Mouse (Mus musculus): ENCODE results near the gene 4930524B15Rik. TPM values are rescaled to one million over a fixed set of nuclear protein-coding genes. Genes with fewer than 3 reads are reported as not detected.
"Not testable (repeated sequence)": the region's sequence is repeated elsewhere in the genome, so short reads cannot be mapped to it uniquely, and the experiment has no call there.

Gene 4930524B15Rik
- not detected in 2 replicates for total RNA-seq (2015; ENCODE audit: low replicate concordance)
- not detected in 2 replicates for total RNA-seq (2017; ENCODE audit: low replicate concordance)

GRCm38 (mm10) chr11:31965256-31966134 lies at the start of gene 4930524B15Rik:
Gene 4930524B15Rik, plus strand, starts transcription at chr11:31965592.
- ATAC-seq (replicated peaks; ENCODE audit: low FRiP score, poor library complexity, severe bottlenecking): no peak

- no peak for ATAC-seq (replicated peaks; ENCODE audit: low FRiP score, poor library complexity, severe bottlenecking)
Observed at GRCm38 (mm10) chr11:31917769-31918168, 47.6 kb upstream of the 4930524B15Rik start.

- no peak for ATAC-seq (replicated peaks; ENCODE audit: low FRiP score, poor library complexity, severe bottlenecking)
Observed at GRCm38 (mm10) chr11:31930051-31930450, 35.3 kb upstream of the 4930524B15Rik start.

- 0 out of 2 replicates have a peak, but pooled peaks have one; percentile 16 for ATAC-seq (replicated peaks; ENCODE audit: low FRiP score, poor library complexity, severe bottlenecking)
Observed at GRCm38 (mm10) chr11:31935652-31936051, 29.7 kb upstream of the 4930524B15Rik start.

DNA sequence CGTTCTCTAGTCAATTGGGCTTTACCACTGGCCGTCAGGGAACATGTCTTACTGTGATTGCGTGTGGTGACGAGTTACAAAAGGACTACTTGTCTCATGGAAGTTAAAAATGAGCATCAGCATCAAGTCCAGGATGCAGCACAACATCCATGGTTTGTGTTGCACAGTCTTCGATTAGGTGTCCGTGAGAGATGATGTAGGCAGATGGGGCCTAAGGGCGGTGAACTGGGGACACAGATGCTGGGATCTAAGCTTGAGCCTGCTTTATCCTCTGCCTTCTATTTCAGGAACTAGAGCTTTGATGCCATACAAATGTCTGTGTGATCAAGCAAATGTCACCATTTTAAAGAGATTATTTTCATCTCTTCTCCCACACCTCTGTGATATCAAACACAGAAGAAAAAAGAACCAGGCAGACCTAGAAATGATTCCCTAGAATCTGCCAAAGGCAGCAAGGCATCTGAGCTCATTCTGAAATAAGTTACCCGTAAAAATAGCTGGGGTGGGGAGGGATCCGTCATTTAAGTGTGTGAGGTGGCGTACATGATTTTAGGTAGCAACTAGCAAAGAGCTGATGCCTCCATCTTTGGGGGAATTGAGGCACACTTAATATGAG lies 28.4 kb upstream of the 4930524B15Rik start:
- 0 out of 2 replicates have a peak, but pooled peaks have one; percentile 13 for ATAC-seq (replicated peaks; ENCODE audit: low FRiP score, poor library complexity, severe bottlenecking)

DNA sequence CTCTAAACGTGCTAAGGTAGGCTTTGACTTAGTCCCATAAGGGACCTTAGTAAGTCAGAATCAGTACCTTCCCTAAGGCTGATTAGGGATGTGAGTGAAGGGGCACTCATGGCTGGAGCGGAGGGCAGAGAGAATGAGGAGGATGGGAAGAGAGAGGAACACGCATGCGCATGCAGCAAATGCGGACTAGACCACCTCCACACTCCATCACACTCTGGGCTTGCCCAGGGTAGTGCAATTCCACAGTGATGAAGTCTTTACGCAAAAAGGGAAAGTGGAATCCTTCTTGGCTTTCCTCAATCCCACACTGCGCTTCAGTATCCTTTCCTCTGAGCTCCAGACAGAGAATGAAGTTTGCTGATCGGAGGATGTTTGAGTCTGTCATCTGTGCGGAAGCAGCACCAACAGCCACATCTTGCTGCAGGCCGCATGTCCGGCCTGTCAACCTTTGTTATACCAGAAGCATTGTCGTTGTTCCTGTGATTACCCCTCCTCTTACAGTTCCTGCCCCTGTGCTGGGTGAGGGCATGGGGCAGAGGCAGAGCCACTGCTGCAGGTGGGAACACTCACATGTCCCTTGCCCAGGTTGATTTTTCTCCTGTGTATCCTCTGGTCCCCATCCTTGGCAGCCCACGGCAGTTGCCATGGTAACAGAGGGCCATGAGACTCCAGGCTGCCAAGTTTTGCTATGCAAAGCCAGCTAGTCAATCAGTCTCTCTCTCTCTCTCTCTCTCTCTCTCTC lies 24.3 kb upstream of the 4930524B15Rik start:
- no peak for ATAC-seq (replicated peaks; ENCODE audit: low FRiP score, poor library complexity, severe bottlenecking)

DNA sequence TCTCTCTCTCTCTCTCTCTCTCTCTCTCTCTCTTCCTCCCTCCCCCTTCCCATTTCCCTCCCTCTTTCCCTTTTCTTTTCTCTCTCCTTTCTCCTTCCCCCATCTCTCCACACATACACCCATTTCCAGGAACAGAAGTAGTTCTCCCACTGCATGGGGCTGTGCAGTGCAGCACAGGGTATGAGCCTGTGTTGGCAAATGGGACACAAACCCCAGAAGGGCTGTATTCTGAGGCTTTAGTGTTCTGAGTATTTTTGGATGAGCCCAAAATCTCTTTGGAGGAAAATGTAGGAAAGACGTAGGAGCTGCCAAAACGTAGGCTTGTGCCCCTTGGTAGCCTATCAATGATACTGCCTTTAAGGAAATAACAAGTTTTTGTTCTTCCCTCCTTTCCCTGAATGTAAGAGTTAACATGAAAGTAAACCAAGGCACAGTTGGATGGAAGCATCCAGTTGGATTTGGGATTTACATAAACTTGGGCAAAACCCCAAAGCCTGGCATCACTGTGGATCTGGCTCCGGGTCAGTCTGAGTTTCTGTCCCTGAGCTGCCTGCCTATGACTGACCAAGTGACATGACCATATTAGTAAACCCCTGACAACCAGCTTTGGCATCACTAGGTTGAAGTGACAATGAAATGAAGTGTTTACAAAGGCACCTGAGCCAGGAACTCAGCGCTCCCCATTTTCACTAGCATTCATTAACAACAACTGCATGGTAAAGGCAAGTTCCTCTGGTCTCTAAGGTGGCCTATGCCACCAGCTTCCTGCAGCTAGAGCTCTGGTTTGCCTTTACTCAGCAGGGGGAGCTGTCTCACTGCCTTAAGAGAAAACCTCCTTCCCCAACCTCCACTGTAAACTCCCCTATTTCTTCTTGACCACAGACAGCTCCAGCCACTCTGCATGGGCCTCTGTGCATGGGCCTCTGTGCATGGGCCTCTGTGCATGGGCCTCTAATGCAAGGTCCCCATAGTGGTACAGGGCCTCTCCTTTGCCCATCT lies 23.5 kb upstream of the 4930524B15Rik start:
- ATAC-seq (replicated peaks; ENCODE audit: low FRiP score, poor library complexity, severe bottlenecking): 0 out of 2 replicates have a peak, but pooled peaks have one; percentile 14

DNA sequence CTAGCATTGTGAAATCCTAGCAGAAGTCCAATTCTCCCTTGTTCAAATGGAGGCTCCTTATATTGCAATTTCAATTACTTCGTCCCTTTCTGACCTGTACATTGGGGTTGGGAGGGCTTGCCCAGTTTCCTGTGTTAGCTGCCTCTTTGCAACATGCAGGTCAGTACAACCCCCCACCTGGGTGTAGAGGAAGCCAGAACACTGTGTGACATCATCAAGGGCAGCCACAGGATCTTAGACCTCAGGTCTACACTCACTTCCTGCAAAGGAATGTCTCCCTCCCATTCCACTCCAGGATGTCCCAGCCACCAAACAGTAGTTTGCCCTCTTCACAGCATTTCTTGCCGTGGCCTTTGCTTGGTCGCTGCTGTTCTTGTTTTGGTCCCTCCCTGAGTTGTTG lies 19.9 kb upstream of the 4930524B15Rik start:
- ATAC-seq (replicated peaks; ENCODE audit: low FRiP score, poor library complexity, severe bottlenecking): no peak

- peak; percentile 32; the same call in 1 of the 2 replicates for ATAC-seq (replicated peaks; ENCODE audit: low FRiP score, poor library complexity, severe bottlenecking)
Observed at GRCm38 (mm10) chr11:31948462-31949330, 16.7 kb upstream of the 4930524B15Rik start.

DNA sequence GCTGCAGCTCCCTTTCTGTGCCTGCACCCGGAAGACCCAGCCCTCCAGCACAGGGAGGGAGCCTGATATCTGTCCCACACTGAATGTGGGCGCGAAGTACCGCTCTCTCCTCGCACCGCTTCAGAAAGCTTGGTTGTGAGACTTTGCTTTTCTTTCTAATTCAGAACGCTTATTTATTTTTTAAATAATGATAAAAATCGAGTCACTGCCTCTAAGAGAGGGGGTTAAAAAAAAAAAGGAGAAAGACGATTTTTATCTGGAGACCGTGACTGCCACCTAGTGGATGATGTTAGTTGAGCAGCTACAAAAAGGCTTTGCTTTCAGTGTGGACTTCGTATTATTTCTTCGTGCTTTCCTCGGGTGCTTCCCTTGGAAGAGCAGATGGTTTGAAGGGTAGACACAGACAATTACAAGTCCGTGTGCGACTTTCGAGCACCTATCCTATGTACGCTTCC lies 16.0 kb upstream of the 4930524B15Rik start:
- ATAC-seq (replicated peaks; ENCODE audit: low FRiP score, poor library complexity, severe bottlenecking): peak; percentile 83

DNA sequence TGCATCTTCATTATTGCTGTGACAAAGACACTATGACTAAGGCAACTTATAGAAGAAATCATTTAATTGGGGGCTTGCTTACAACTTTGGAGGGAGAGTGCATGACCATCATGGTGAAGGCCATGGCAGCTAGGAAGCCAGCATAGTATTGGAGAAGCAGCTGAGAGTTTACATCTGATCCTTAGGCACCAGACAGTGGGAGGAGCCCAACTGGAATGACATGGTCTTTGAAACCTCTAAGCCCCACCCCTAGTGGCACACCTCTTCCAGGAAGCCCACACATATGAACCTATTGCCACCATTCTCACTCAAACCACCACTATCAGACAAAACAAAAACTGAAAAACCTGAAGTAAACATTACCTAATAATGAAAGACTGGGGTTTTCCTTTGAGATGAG lies 5.3 kb upstream of the 4930524B15Rik start:
- ATAC-seq (replicated peaks; ENCODE audit: low FRiP score, poor library complexity, severe bottlenecking): no peak

DNA sequence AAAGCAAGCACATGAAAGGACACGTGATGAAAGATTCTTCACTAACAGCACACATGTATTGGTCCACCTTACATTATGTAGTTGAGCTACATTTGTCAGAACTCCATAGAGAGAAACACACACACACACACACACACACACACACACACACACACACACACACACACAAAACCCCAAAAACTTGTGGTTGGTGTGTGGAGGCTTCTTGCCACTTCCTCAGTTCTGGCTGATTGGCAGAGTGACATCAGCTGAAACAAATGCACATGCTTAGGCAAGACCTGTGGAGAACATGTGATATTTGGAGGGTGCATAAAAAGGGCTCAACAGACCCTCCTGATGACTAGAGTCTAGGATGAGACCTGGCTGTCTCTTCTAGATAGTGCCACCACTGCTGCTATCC lies 1.4 kb upstream of the 4930524B15Rik start:
- no peak for ATAC-seq (replicated peaks; ENCODE audit: low FRiP score, poor library complexity, severe bottlenecking)

- no peak for ATAC-seq (replicated peaks; ENCODE audit: low FRiP score, poor library complexity, severe bottlenecking)
Observed at GRCm38 (mm10) chr11:31974132-31974531, 8.7 kb downstream of the 4930524B15Rik start.

DNA sequence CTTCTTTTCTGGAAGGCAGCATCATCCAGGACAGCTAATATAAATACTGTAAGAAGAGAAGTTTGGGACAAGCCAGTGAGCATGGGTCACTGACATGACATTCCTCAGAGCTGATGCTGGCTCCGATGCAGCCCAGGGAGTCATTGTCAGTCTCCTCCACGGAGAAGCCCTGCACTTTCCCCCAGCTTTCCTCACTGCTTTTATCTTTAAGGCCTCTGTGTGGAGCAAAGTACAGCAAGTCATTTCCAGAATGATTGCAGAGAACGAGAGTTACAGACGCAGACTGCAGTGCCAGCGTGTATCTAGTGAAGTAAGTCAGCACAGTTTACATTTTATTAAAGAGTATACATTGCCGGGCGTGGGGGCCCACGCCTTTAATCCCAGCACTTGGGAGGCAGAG lies 9.4 kb downstream of the 4930524B15Rik start:
- ATAC-seq (replicated peaks; ENCODE audit: low FRiP score, poor library complexity, severe bottlenecking): no peak

GRCm38 (mm10) chr11:31975678-31976077 lies 10.3 kb downstream of the 4930524B15Rik start:
- no peak for ATAC-seq (replicated peaks; ENCODE audit: low FRiP score, poor library complexity, severe bottlenecking)

GRCm38 (mm10) chr11:31976137-31976536 lies 10.7 kb downstream of the 4930524B15Rik start:
- ATAC-seq (replicated peaks; ENCODE audit: low FRiP score, poor library complexity, severe bottlenecking): no peak

DNA sequence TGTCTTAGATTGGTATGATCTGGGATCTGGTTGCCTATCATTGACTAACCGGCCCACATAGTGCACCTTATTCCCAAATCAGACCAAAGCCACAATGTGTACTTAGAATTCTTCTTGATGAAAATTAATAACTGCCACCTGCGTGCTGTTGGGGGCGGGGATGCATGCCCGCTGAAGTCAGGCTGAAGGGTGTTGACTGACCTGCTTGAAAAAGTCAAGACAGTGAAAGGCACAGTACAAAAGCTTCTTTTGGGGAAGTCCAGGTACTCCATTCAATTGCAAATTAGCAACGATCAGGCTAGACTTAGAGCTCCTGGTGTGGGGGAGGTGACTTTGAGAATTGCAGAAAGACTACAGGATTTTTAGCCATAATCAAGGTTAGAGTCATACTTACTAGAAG lies 14.7 kb downstream of the 4930524B15Rik start:
- ATAC-seq (replicated peaks; ENCODE audit: low FRiP score, poor library complexity, severe bottlenecking): not testable (repeated sequence)

GRCm38 (mm10) chr11:31981830-31982229 lies 16.4 kb downstream of the 4930524B15Rik start:
- ATAC-seq (replicated peaks; ENCODE audit: low FRiP score, poor library complexity, severe bottlenecking): no peak

Data from erythroblast, adult 5-6 weeks (primary cell).